Mouse (Mus musculus): ENCODE data around the gene Hspb2.

DNA sequence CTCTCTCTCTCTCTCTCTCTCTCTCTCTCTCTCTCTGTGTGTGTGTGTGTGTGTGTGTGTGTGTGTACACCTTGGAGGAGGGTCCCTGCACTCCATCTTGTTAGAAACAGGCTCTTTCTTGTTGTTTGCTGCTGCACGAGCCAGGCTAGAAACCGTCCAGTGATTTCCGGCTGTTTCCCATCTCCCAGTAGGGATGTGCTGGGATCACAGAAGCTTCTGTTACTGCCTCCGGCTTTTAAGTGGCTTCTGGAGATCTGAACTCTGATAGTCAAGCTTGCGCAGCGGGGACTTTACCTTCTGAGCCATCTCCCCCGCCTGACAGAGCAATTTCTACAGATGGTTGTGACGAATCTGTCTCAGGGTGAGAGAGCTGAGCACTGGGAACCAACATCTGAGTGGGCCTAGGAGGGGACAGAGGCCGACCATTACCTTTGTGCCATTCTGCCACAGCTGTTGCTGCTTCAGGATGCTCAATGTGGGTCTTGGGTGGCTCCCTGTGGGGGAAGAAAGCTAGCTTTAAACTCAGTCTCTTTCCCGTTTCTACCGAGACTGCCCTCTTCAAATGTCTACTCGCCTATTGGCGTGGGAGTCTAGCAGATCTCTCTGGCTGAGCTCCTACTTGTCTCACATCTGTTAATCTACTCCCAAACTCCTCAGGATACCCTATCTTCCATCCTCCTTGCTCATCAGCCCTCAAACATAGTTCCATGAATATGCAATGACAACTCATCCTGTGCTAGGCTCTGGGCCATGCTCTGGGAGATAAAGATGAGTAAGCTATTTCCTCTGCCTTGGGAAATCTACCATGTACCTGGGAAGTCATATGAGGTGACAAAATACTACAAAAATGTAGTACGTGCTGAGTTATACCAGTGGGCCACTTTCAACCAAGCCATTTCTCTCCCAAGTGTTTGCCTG lies 11.0 kb downstream of the Hspb2 start:
- no peak for TF ChIP-seq CTCF (IDR thresholded peaks at IDR 0.05)
- no peak for TF ChIP-seq EP300 (IDR thresholded peaks at IDR 0.05)

All from lung, postnatal 0 days (tissue).